Mouse (Mus musculus) spleen, adult 2 months (tissue): Measurements from ENCODE around the gene Pla2g4e. TPM values are rescaled to one million over a fixed set of nuclear protein-coding genes. Genes with fewer than 3 reads are reported as not detected.
A peak's percentile ranks its signal among the peaks of the same experiment; 100 is the strongest.

Experiments
- DNase-seq, 2 experiments: peaks; one replicate each; pipeline versions ENCODE4 v3.0.0 to v3.0.0-alpha.2; 2012 to 2021; ENCODE audit warnings: low spot score in 2 of 2, low read depth in 1 of 2
- H3K27ac ChIP-seq: fragments of 200-500 bp; 2 replicates; pipeline ENCODE4 v1.5.1; 2012; ENCODE audit warnings: low read length, inconsistent platforms; ENCODE audit not compliant: insufficient read depth
- H3K27me3 ChIP-seq: fragments of 200-500 bp; 2 replicates; pipeline ENCODE4 v1.6.1; 2012; ENCODE audit warnings: mild to moderate bottlenecking, moderate library complexity, low read length, inconsistent platforms; ENCODE audit not compliant: control insufficient read depth, insufficient read depth
- H3K36me3 ChIP-seq: fragments of 200-500 bp; 2 replicates; pipeline ENCODE4 v1.6.1; 2012; ENCODE audit warnings: mild to moderate bottlenecking, low read length, inconsistent platforms; ENCODE audit not compliant: control insufficient read depth, insufficient read depth
- H3K4me1 ChIP-seq: fragments of 200-500 bp; 2 replicates; pipeline ENCODE4 v1.6.1; 2011; ENCODE audit warnings: inconsistent platforms; ENCODE audit not compliant: control insufficient read depth, insufficient read depth, insufficient read length
- H3K4me3 ChIP-seq: fragments of 200-500 bp; 2 replicates; pipeline ENCODE4 v1.5.1; 2011; ENCODE audit warnings: mild to moderate bottlenecking, inconsistent platforms; ENCODE audit not compliant: insufficient read depth, insufficient read length; ENCODE audit errors: extremely low read depth
- CTCF ChIP-seq: fragments of 200-500 bp; IDR thresholded peaks from 2 replicates; pipeline ENCODE4 v1.5.1; 2011; ENCODE audit warnings: mild to moderate bottlenecking, inconsistent platforms; ENCODE audit not compliant: insufficient read depth, insufficient read length, insufficient replicate concordance; ENCODE audit errors: extremely low read depth
- POLR2A ChIP-seq: fragments of 200-500 bp; IDR thresholded peaks from 2 replicates; pipeline ENCODE4 v1.6.1; 2011; ENCODE audit warnings: low read depth, low read length, inconsistent platforms
- WGBS: fragments of 180-500 bp; shearing (Covaris S2); methylation state at CpG from one replicate; pipeline ENCODE4 v1.1.7; 2018; 5-methylcytosine and 5-hydroxymethylcytosine counted together
- polyA plus RNA-seq: library from polyadenylated mRNA; depleted of rRNA; stranded (reverse); fragments of >200 nt; gene quantifications from 2 replicates; pipeline ENCODE4 v1.2.3, GENCODE M21; 2012

Gene Pla2g4e
- polyA plus RNA-seq, 1 experiment = not detected

- 79% methylated on average over 6 of the region's 6 CpGs for WGBS
- no peaks in the 10 kb centered on the region for H3K27me3 ChIP-seq
- H3K4me1 ChIP-seq = no peaks in the 10 kb centered on the region
- no peak overlapping the region for H3K27ac ChIP-seq
- DNase-seq = no peak
- no peaks in the 10 kb centered on the region for H3K36me3 ChIP-seq
- no peak overlapping the region for H3K4me3 ChIP-seq
- no peak for TF ChIP-seq POLR2A
- no peak for TF ChIP-seq CTCF
Measured at GRCm38 (mm10) chr2:120283550-120283949, 38.4 kb upstream of the Pla2g4e start.

GRCm38 (mm10) chr2:120281221-120281620 is 36.1 kb upstream of the Pla2g4e start:
- no peak overlapping the region for H3K27ac ChIP-seq
- TF ChIP-seq POLR2A (no peak), CTCF (no peak)
- WGBS = 62% methylated on average over 3 of the region's 3 CpGs
- no peak overlapping the region for H3K4me3 ChIP-seq
- DNase-seq = no peak
- H3K27me3 ChIP-seq = no peaks in the 10 kb centered on the region
- H3K4me1 ChIP-seq = no peaks in the 10 kb centered on the region
- no peaks in the 10 kb centered on the region for H3K36me3 ChIP-seq

- WGBS = 20% methylated on average over 8 of the region's 8 CpGs
Measured at GRCm38 (mm10) chr2:120279961-120280360, 34.8 kb upstream of the Pla2g4e start.

GRCm38 (mm10) chr2:120276951-120277350 is 31.8 kb upstream of the Pla2g4e start:
- TF ChIP-seq CTCF (no peak), POLR2A (no peak)
- Histone ChIP-seq H3K27ac (no peak overlapping the region), H3K27me3 (no peaks in the 10 kb centered on the region), H3K4me1 (no peaks in the 10 kb centered on the region), H3K36me3 (no peaks in the 10 kb centered on the region), H3K4me3 (no peak overlapping the region)
- no peak for DNase-seq
- 85% methylated on average over 4 of the region's 4 CpGs for WGBS

More at GRCm38 (mm10) chr2:120279961-120280360, 34.8 kb upstream of the Pla2g4e start:
- Histone ChIP-seq H3K4me1 (no peaks in the 10 kb centered on the region), H3K27me3 (no peaks in the 10 kb centered on the region), H3K36me3 (no peaks in the 10 kb centered on the region), H3K27ac (no peak overlapping the region), H3K4me3 (no peak overlapping the region)
- TF ChIP-seq CTCF = peak; percentile 50; the same call in 1 of the 2 replicates
- TF ChIP-seq POLR2A = no peak
- DNase-seq = peak in 1 of 2 experiments; percentile 28

GRCm38 (mm10) chr2:120268635-120269034 is 23.5 kb upstream of the Pla2g4e start:
- no peak overlapping the region for H3K27ac ChIP-seq
- no peaks in the 10 kb centered on the region for H3K27me3 ChIP-seq
- TF ChIP-seq POLR2A = no peak
- TF ChIP-seq CTCF = no peak
- H3K4me1 ChIP-seq = no peaks in the 10 kb centered on the region
- no peaks in the 10 kb centered on the region for H3K36me3 ChIP-seq
- no peak for DNase-seq
- 11% methylated on average over 9 of the region's 9 CpGs for WGBS
- H3K4me3 ChIP-seq = no peak overlapping the region

GRCm38 (mm10) chr2:120265523-120265922 is 20.4 kb upstream of the Pla2g4e start:
- no peaks in the 10 kb centered on the region for H3K27me3 ChIP-seq
- 82% methylated on average over 6 of the region's 6 CpGs for WGBS

GRCm38 (mm10) chr2:120264858-120265257 is 19.7 kb upstream of the Pla2g4e start:
- no peak overlapping the region for H3K27ac ChIP-seq
- no peak for DNase-seq
- no peak overlapping the region for H3K4me3 ChIP-seq
- TF ChIP-seq CTCF = no peak
- TF ChIP-seq POLR2A = no peak
- H3K27me3 ChIP-seq = no peaks in the 10 kb centered on the region
- H3K36me3 ChIP-seq = no peaks in the 10 kb centered on the region
- H3K4me1 ChIP-seq = no peaks in the 10 kb centered on the region
- 79% methylated on average over 10 of the region's 10 CpGs for WGBS

More at GRCm38 (mm10) chr2:120265523-120265922, 20.4 kb upstream of the Pla2g4e start:
- Histone ChIP-seq H3K4me3 (no peak overlapping the region), H3K4me1 (no peaks in the 10 kb centered on the region), H3K27ac (no peak overlapping the region), H3K36me3 (no peaks in the 10 kb centered on the region)
- TF ChIP-seq CTCF = no peak
- no peak for TF ChIP-seq POLR2A
- no peak for DNase-seq
